Mouse (Mus musculus): ENCODE data around the gene Slc8b1. TPM values are rescaled to one million over a fixed set of nuclear protein-coding genes. Genes with fewer than 3 reads are reported as not detected.

The Slc8b1 gene
- polyA plus RNA-seq, 1 experiment: 19.6 TPM

- Histone ChIP-seq H3K79me2 (ENCODE audit: control insufficient read depth, insufficient read depth) (peaks cover 9% of the 10 kb centered on the region), H3K4me2 (ENCODE audit: low read depth) (peak overlapping the region; percentile 62), H3K36me3 (ENCODE audit: control insufficient read depth, insufficient read depth) (no peaks in the 10 kb centered on the region), H3K4me3 (no peak overlapping the region), H3ac (ENCODE audit: control insufficient read depth, insufficient read length) (no peak overlapping the region), H3K27me3 (ENCODE audit: control insufficient read depth, insufficient read depth, insufficient read length) (no peaks in the 10 kb centered on the region)
- TF ChIP-seq TCF12 (IDR thresholded peaks at IDR 0.05; ENCODE audit: insufficient read depth, poor library complexity, severe bottlenecking): no peak
- TF ChIP-seq USF1 (IDR thresholded peaks at IDR 0.05; ENCODE audit: low read depth): no peak
- no peak for TF ChIP-seq E2F4 (IDR thresholded peaks at IDR 0.05; ENCODE audit: insufficient read depth)
- TF ChIP-seq REST (IDR thresholded peaks at IDR 0.05; ENCODE audit: insufficient read depth, insufficient read length): no peak
- TF ChIP-seq TCF3 (IDR thresholded peaks at IDR 0.05; ENCODE audit: insufficient read length, low read depth): peak; percentile 9
- TF ChIP-seq POLR2A (IDR thresholded peaks at IDR 0.05; ENCODE audit: insufficient read length, low read depth): no peak
- no peak for TF ChIP-seq MAX (IDR thresholded peaks at IDR 0.05; ENCODE audit: low read depth)
- peak; percentile 68 to 94 (median 86) for TF ChIP-seq MYOD1 (IDR thresholded peaks at IDR 0.05; ENCODE audit: control insufficient read depth in 1 of 3, insufficient read length in 2 of 3, low read depth in 2 of 3)
- TF ChIP-seq SRF (IDR thresholded peaks at IDR 0.05; ENCODE audit: control insufficient read depth, insufficient read length, low read depth): peak; percentile 75
- TF ChIP-seq CEBPB (IDR thresholded peaks at IDR 0.05; ENCODE audit: insufficient read depth, poor library complexity, severe bottlenecking): peak; percentile 61
- TF ChIP-seq POLR2AphosphoS2 (IDR thresholded peaks at IDR 0.05; ENCODE audit: insufficient read length, low read depth): no peak
- TF ChIP-seq MYOG (IDR thresholded peaks at IDR 0.05; ENCODE audit: control insufficient read depth in 1 of 3, insufficient read depth in 1 of 3, insufficient read length in 2 of 3, low read depth in 2 of 3): peak in 2 of 3 experiments; percentile 12 to 80
These were observed 3.2 kb downstream of the Slc8b1 start for GRCm38 (mm10) chr5:120514031-120514677.

- Histone ChIP-seq H3K4me2 (ENCODE audit: low read depth) (peak overlapping the region; percentile 62), H3K4me3 (no peak overlapping the region), H3K27me3 (ENCODE audit: control insufficient read depth, insufficient read depth, insufficient read length) (no peaks in the 10 kb centered on the region), H3ac (ENCODE audit: control insufficient read depth, insufficient read length) (no peak overlapping the region), H3K36me3 (ENCODE audit: control insufficient read depth, insufficient read depth) (peaks cover under 1% of the 10 kb centered on the region), H3K79me2 (ENCODE audit: control insufficient read depth, insufficient read depth) (peaks cover 9% of the 10 kb centered on the region)
- TF ChIP-seq USF1 (IDR thresholded peaks at IDR 0.05; ENCODE audit: low read depth) (no peak), MYOD1 (IDR thresholded peaks at IDR 0.05; ENCODE audit: control insufficient read depth in 1 of 3, insufficient read length in 2 of 3, low read depth in 2 of 3) (peak; percentile 28 to 81 (median 77)), SRF (IDR thresholded peaks at IDR 0.05; ENCODE audit: control insufficient read depth, insufficient read length, low read depth) (no peak), TCF12 (IDR thresholded peaks at IDR 0.05; ENCODE audit: insufficient read depth, poor library complexity, severe bottlenecking) (peak; percentile 79), TCF3 (IDR thresholded peaks at IDR 0.05; ENCODE audit: insufficient read length, low read depth) (peak; percentile 13), POLR2A (IDR thresholded peaks at IDR 0.05; ENCODE audit: insufficient read length, low read depth) (no peak), MAX (IDR thresholded peaks at IDR 0.05; ENCODE audit: low read depth) (no peak), POLR2AphosphoS2 (IDR thresholded peaks at IDR 0.05; ENCODE audit: insufficient read length, low read depth) (no peak), CEBPB (IDR thresholded peaks at IDR 0.05; ENCODE audit: insufficient read depth, poor library complexity, severe bottlenecking) (no peak), REST (IDR thresholded peaks at IDR 0.05; ENCODE audit: insufficient read depth, insufficient read length) (no peak), E2F4 (IDR thresholded peaks at IDR 0.05; ENCODE audit: insufficient read depth) (no peak), MYOG (IDR thresholded peaks at IDR 0.05; ENCODE audit: control insufficient read depth in 1 of 3, insufficient read depth in 1 of 3, insufficient read length in 2 of 3, low read depth in 2 of 3) (peak; percentile 41 to 87 (median 83))
These were observed 3.8 kb downstream of the Slc8b1 start for GRCm38 (mm10) chr5:120514754-120515153.

- TF ChIP-seq POLR2A (IDR thresholded peaks at IDR 0.05; ENCODE audit: insufficient read length, low read depth): no peak
- TF ChIP-seq SRF (IDR thresholded peaks at IDR 0.05; ENCODE audit: control insufficient read depth, insufficient read length, low read depth): no peak
- no peak for TF ChIP-seq MAX (IDR thresholded peaks at IDR 0.05; ENCODE audit: low read depth)
- no peak for TF ChIP-seq USF1 (IDR thresholded peaks at IDR 0.05; ENCODE audit: low read depth)
- no peak for TF ChIP-seq TCF12 (IDR thresholded peaks at IDR 0.05; ENCODE audit: insufficient read depth, poor library complexity, severe bottlenecking)
- no peak for TF ChIP-seq MYOG (IDR thresholded peaks at IDR 0.05; ENCODE audit: control insufficient read depth in 1 of 3, insufficient read depth in 1 of 3, insufficient read length in 2 of 3, low read depth in 2 of 3)
- no peak for TF ChIP-seq POLR2AphosphoS2 (IDR thresholded peaks at IDR 0.05; ENCODE audit: insufficient read length, low read depth)
- no peak for TF ChIP-seq MYOD1 (IDR thresholded peaks at IDR 0.05; ENCODE audit: control insufficient read depth in 1 of 3, insufficient read length in 2 of 3, low read depth in 2 of 3)
- no peak for TF ChIP-seq CEBPB (IDR thresholded peaks at IDR 0.05; ENCODE audit: insufficient read depth, poor library complexity, severe bottlenecking)
- TF ChIP-seq TCF3 (IDR thresholded peaks at IDR 0.05; ENCODE audit: insufficient read length, low read depth): no peak
- no peak for TF ChIP-seq E2F4 (IDR thresholded peaks at IDR 0.05; ENCODE audit: insufficient read depth)
- no peak for TF ChIP-seq REST (IDR thresholded peaks at IDR 0.05; ENCODE audit: insufficient read depth, insufficient read length)
- H3K79me2 ChIP-seq (ENCODE audit: control insufficient read depth, insufficient read depth): peaks cover 9% of the 10 kb centered on the region
- H3K4me3 ChIP-seq: no peak overlapping the region
- H3K4me2 ChIP-seq (ENCODE audit: low read depth): peak overlapping the region; percentile 62
- peaks cover 7% of the 10 kb centered on the region for H3K36me3 ChIP-seq (ENCODE audit: control insufficient read depth, insufficient read depth)
- H3K27me3 ChIP-seq (ENCODE audit: control insufficient read depth, insufficient read depth, insufficient read length): no peaks in the 10 kb centered on the region
- H3ac ChIP-seq (ENCODE audit: control insufficient read depth, insufficient read length): no peak overlapping the region
These were observed 4.5 kb downstream of the Slc8b1 start for GRCm38 (mm10) chr5:120515451-120515850.

- TF ChIP-seq CEBPB (IDR thresholded peaks at IDR 0.05; ENCODE audit: insufficient read depth, poor library complexity, severe bottlenecking) (no peak), MYOD1 (IDR thresholded peaks at IDR 0.05; ENCODE audit: control insufficient read depth in 1 of 3, insufficient read length in 2 of 3, low read depth in 2 of 3) (peak in 2 of 3 experiments; percentile 13 to 41), USF1 (IDR thresholded peaks at IDR 0.05; ENCODE audit: low read depth) (peak; percentile 65), MYOG (IDR thresholded peaks at IDR 0.05; ENCODE audit: control insufficient read depth in 1 of 3, insufficient read depth in 1 of 3, insufficient read length in 2 of 3, low read depth in 2 of 3) (peak in 2 of 3 experiments; percentile 4 to 73), TCF12 (IDR thresholded peaks at IDR 0.05; ENCODE audit: insufficient read depth, poor library complexity, severe bottlenecking) (no peak)
- Histone ChIP-seq H3K36me3 (ENCODE audit: control insufficient read depth, insufficient read depth) (peaks cover 7% of the 10 kb centered on the region), H3K4me3 (no peak overlapping the region), H3K4me2 (ENCODE audit: low read depth) (peak overlapping the region; percentile 62), H3K79me2 (ENCODE audit: control insufficient read depth, insufficient read depth) (peaks cover 9% of the 10 kb centered on the region), H3ac (ENCODE audit: control insufficient read depth, insufficient read length) (no peak overlapping the region), H3K27me3 (ENCODE audit: control insufficient read depth, insufficient read depth, insufficient read length) (no peaks in the 10 kb centered on the region)
These were observed 5.4 kb downstream of the Slc8b1 start for GRCm38 (mm10) chr5:120516221-120516984.
